Mouse (Mus musculus): Measurements from ENCODE around the gene Mapk1ip1.

GRCm38 (mm10) chr7:138807146-138807545, 38.9 kb downstream of the Mapk1ip1 start:
- no peak for TF ChIP-seq CHD2 (IDR thresholded peaks at IDR 0.05; ENCODE audit: low read depth, low read length)
- no peak for TF ChIP-seq MAFK (IDR thresholded peaks at IDR 0.05; ENCODE audit: insufficient read depth, low read depth, low read length)
- TF ChIP-seq ZNF384 (IDR thresholded peaks at IDR 0.05; ENCODE audit: low read depth, low read length): no peak
- no peak for TF ChIP-seq HCFC1 (IDR thresholded peaks at IDR 0.05; ENCODE audit: borderline replicate concordance, insufficient read depth, low read length)
